Mouse (Mus musculus) myocyte (in vitro differentiated cells): ENCODE measurements at regions not wholly inside any gene's neighbourhood (a gene's known extent, or its start where the extent isn't known, plus 50 kb on each side); places are given as distances from the start of the nearest gene placed in this dataset.

Experiments used
- CEBPB ChIP-seq: IDR thresholded peaks from 2 replicates; pipeline ENCODE4 v1.6.1; 2011; ENCODE audit warnings: mild to moderate bottlenecking, moderate library complexity; ENCODE audit not compliant: poor library complexity, insufficient read depth, severe bottlenecking
- E2F4 ChIP-seq: IDR thresholded peaks from one replicate; pipeline ENCODE4 v1.6.1; 2011; ENCODE audit warnings: mild to moderate bottlenecking, control low read depth, moderate library complexity; ENCODE audit not compliant: insufficient read depth
- MAX ChIP-seq: IDR thresholded peaks from one replicate; pipeline ENCODE4 v1.6.1; 2011; ENCODE audit warnings: low read depth, mild to moderate bottlenecking, control low read depth
- MYOD1 ChIP-seq, 3 experiments: IDR thresholded peaks; one replicate each; pipeline ENCODE4 v1.6.1; 2011; ENCODE audit warnings: control low read depth in 2 of 3, low read depth in 2 of 3, mild to moderate bottlenecking in 2 of 3, moderate library complexity in 1 of 3; ENCODE audit not compliant: insufficient read length in 2 of 3, control insufficient read depth in 1 of 3
- MYOG ChIP-seq, 3 experiments: IDR thresholded peaks; one replicate each; pipeline ENCODE4 v1.6.1; 2011; ENCODE audit warnings: control low read depth in 2 of 3, low read depth in 2 of 3, mild to moderate bottlenecking in 2 of 3; ENCODE audit not compliant: insufficient read length in 2 of 3, control insufficient read depth in 1 of 3, insufficient read depth in 1 of 3
- POLR2A ChIP-seq: IDR thresholded peaks from one replicate; pipeline ENCODE4 v1.6.1; 2011; ENCODE audit warnings: low read depth, mild to moderate bottlenecking, control low read depth, moderate library complexity; ENCODE audit not compliant: insufficient read length
- POLR2AphosphoS2 ChIP-seq: IDR thresholded peaks from one replicate; pipeline ENCODE4 v1.6.1; 2011; ENCODE audit warnings: low read depth, control low read depth; ENCODE audit not compliant: insufficient read length
- SRF ChIP-seq: IDR thresholded peaks from one replicate; pipeline ENCODE4 v1.6.1; 2011; ENCODE audit warnings: low read depth; ENCODE audit not compliant: control insufficient read depth, insufficient read length
- TCF12 ChIP-seq: IDR thresholded peaks from one replicate; pipeline ENCODE4 v1.6.1; 2011; ENCODE audit warnings: mild to moderate bottlenecking, control low read depth; ENCODE audit not compliant: poor library complexity, insufficient read depth, severe bottlenecking
- USF1 ChIP-seq: IDR thresholded peaks from one replicate; pipeline ENCODE4 v1.6.1; 2011; ENCODE audit warnings: low read depth, mild to moderate bottlenecking, control low read depth, moderate library complexity

DNA sequence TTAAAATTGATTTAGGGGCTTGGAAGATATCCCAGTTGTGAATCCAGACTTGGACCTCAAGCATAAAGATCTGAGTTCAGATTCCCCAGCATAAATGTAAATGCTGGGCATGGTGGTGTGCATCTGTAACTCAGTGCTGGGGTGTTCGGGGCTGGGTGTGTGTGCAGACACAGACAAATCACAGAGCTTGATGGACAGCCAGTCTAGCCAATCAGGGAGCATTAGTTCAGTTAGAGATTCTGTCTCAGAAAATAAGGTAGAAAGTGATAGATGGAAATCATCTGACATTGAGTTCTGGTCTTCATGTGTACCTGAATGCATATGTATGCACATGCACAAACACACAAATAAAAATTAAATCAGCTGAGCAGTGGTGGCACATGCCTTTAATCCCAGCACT is 147.0 kb upstream of the Id2 start:
- no peak for TF ChIP-seq TCF12
- no peak for TF ChIP-seq MYOG (IDR thresholded peaks at IDR 0.05; ENCODE audit: control insufficient read depth in 1 of 3, insufficient read depth in 1 of 3, insufficient read length in 2 of 3, low read depth in 2 of 3)
- no peak for TF ChIP-seq POLR2A
- no peak for TF ChIP-seq POLR2AphosphoS2
- no peak for TF ChIP-seq MAX
- TF ChIP-seq E2F4: no peak
- no peak for TF ChIP-seq USF1
- TF ChIP-seq CEBPB: no peak
- TF ChIP-seq SRF: no peak
- no peak for TF ChIP-seq MYOD1 (IDR thresholded peaks at IDR 0.05; ENCODE audit: control insufficient read depth in 1 of 3, insufficient read length in 2 of 3, low read depth in 2 of 3)
